Mouse (Mus musculus) mature B cell (primary cell): ENCODE results near the gene Hist1h3g.

ENCODE experiments used
- in situ Hi-C: fragments of 300-500 bp; cut with MboI; formaldehyde crosslinking; loops from 2 replicates; pipeline ENCODE4 v1.14.3; 2019

Gene Hist1h3g

DNA sequence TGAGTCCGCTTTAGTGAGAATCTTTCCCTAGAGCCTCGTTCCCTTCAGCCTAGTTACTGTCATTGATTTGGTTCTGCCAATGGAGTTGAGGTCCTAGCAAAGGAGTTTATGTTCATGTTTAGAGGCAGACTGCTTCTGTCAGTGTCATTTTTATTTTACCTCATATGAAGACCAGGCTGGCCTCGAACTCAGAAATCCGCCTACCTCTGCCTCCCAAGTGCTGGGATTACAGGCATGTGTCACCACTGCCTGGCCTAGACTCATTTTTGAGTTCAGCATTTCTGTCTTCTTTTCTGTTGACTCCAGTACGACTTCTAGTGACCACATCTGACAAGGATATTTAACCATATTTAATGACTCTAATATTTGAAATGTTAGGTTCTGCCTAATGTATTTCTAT, 19.9 kb upstream of the Hist1h3g start:
- in situ Hi-C loops, result loop anchor here (5.0 to 10.0 kb wide), 2 partner anchors 83 to 1570 kb away; partner anchors contain the start of gene Zfp184

GRCm38 (mm10) chr13:23515826-23516620, 19.2 kb upstream of the Hist1h3g start:
- in situ Hi-C loops, result loop anchor here (5.0 to 10.0 kb wide), 2 partner anchors 84 to 1571 kb away; partner anchors contain the start of gene Zfp184

GRCm38 (mm10) chr13:23516822-23517602, 18.2 kb upstream of the Hist1h3g start:
- in situ Hi-C loops, result loop anchor here (5.0 to 10.0 kb wide), 2 partner anchors 85 to 1572 kb away; partner anchors contain the start of gene Zfp184

DNA sequence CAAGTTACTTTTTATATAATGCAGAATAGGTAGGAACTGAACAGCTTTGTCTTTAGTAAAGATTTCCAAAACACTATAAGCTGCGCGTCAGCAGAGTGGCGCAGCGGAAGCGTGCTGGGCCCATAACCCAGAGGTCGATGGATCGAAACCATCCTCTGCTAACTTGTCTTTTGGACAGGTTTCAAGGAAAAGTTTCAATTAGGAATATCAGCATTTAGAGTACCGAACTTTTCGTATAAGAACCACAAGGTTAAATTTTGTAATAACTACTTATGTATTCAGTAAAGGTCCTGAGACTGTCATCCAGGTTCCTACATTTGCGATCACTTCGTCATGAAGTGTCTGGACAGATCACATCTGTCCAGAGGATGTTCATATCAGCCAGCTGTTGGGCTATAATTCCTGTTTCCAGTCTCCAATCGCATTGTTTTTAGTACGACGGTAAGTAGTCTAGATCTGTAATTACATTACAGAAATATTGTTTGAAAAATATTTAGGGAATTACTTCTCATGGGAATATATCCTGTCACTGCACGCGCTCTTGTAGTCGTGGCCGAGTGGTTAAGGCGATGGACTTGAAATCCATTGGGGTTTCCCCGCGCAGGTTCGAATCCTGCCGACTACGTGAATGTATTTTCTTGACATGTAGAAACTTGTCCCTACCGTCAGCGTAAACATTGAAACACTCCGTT, 17.5 kb upstream of the Hist1h3g start:
- in situ Hi-C loops, result loop anchor here (5.0 to 10.0 kb wide), 2 partner anchors 85 to 1573 kb away; partner anchors contain the start of gene Zfp184

DNA sequence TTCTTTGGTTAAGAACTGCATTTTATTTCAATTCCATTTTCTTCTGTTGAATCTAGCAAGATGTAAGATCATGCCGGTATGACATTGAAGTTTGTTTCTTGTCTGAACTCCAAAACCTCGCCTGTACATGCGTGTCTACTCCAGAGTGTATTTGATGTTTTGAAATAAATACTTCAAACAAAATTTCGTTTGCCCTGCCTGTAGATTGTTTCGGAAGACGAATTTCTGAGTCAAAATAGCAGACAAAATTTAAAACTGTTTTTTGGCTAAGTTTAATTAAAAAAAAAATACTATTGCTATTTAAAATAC, 17.0 kb upstream of the Hist1h3g start:
- in situ Hi-C loops, result loop anchor here (5.0 to 10.0 kb wide), 2 partner anchors 86 to 1573 kb away; partner anchors contain the start of gene Zfp184

DNA sequence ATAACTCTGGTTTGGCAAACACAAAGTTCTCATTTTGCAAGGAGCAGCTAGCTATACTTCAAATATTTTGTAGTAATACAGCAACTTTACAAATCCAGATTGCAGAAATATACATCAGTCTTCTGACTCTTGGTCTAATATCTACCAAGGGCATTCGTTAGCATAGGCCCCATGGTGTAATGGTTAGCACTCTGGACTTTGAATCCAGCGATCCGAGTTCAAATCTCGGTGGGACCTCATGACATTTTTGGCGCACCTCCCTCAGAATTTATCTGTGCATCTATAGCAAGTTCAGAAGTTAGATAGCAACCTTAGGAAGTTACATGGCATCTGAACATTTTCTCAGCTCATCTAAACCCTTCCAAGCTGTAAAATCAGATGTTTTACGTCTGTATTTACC, 16.3 kb upstream of the Hist1h3g start:
- in situ Hi-C loops, result loop anchor here (5.0 to 10.0 kb wide), 2 partner anchors 87 to 1574 kb away; partner anchors contain the start of gene Zfp184

DNA sequence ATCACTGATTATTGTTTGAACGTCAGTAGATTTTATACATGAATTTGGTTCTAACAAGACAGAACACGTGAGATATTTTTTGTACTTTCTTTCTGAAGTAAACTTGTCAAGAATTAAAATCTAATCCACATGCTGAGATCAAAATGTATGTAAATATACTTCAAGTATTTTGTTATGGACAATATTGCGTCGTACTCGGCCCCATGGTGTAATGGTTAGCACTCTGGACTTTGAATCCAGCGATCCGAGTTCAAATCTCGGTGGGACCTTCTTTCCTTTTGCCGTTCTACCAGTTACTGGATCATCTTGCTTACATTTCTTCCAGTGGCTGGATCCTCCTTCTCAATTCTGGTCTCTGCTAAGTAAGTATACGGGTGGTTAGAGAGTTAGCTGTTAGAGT, 15.8 kb upstream of the Hist1h3g start:
- in situ Hi-C loops, result loop anchor here (5.0 to 10.0 kb wide), 2 partner anchors 87 to 1575 kb away; partner anchors contain the start of gene Zfp184

DNA sequence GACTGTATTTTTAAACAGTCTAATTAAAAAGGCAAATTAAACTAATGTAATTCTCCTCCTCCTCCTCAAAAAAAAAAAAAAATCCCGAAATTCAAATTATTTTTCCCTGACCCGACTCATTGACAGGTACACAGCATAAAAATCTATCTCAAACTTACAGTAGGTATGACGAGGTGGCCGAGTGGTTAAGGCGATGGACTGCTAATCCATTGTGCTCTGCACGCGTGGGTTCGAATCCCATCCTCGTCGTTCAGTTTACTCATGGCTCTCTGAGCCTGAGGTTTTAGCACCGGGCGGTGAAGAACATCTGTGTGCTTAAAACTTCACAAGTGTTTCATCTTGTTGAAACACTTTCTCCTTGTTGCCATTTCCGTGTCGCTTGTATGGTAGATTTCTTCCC, 13.5 kb upstream of the Hist1h3g start:
- in situ Hi-C loops, result loop anchor here (5.0 kb wide), 1 partner anchor 1479 kb away; the partner anchor contains the start of genes Hist1h2ag, Hist1h2bj and Hist1h4i

- in situ Hi-C loops, result loop anchor here (5.0 kb wide), 1 partner anchor 1482 kb away; the partner anchor contains the start of genes Hist1h2ag, Hist1h2bj and Hist1h4i
These were observed 11.2 kb upstream of the Hist1h3g start for GRCm38 (mm10) chr13:23523976-23524375.

DNA sequence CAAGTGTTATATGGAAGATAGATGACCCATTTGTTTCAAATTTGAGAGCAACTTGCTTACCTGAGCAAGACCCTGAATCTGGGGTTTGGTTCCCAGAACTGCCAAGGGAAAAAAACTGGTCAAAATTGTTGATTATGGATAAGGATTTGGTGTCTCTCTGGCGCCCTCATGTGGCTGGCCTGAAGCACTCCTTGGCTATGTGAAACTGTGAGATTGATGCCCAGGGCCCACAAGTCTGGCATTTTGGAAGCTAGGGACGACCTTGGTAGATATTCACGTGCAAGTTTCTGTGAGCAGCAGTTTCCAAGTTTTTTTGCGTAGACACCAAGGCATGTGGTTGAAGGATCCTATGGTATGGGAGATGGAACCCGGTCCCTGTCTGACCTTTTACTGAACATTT, 10.6 kb upstream of the Hist1h3g start:
- in situ Hi-C loops, result loop anchor here (5.0 kb wide), 1 partner anchor 1482 kb away; the partner anchor contains the start of genes Hist1h2ag, Hist1h2bj and Hist1h4i

GRCm38 (mm10) chr13:23525901-23526300, 9.3 kb upstream of the Hist1h3g start:
- in situ Hi-C loops, result no loop called here

- in situ Hi-C loops, result no loop called here
These were observed 8.9 kb upstream of the Hist1h3g start for GRCm38 (mm10) chr13:23526312-23526711.

GRCm38 (mm10) chr13:23529005-23529404, 6.2 kb upstream of the Hist1h3g start:
- in situ Hi-C loops, result no loop called here

- in situ Hi-C loops, result loop anchor here (5.0 kb wide), 1 partner anchor 38 kb away; no protein-coding TSS in a partner anchor
These were observed 5.6 kb upstream of the Hist1h3g start for GRCm38 (mm10) chr13:23529480-23530165.

DNA sequence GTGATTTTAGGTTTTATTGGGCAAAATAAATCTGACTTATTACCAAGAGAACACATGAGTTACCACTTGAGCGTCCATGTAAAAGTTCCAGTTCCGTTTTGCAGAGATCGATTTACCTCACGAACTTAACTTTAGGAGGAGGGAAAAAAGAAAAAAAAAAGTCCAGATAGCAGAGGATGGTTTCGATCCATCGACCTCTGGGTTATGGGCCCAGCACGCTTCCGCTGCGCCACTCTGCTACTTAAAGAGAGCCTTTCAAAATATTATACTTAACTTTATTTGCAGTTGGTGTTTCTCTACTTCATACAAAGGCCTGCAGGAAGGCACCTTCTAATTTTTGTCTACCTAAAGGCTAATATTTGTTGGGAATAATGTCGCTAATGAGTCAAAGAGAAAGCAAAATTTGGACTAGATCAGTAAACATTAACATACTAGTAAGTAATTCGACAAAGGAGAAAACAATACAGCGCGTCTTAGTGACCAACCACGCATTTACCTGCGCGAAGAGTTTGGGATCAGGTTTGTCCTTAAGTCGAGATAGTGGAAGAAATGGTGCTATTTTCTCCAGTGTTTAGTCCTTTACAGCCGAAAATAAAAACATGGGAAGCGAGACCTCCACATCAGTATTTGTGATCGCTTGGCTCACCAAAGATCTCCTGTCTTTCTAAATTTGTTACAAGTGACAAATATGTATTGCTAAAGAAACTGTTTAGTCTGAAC, 4.9 kb upstream of the Hist1h3g start:
- in situ Hi-C loops, result loop anchor here (5.0 kb wide), 1 partner anchor 37 kb away; no protein-coding TSS in a partner anchor

GRCm38 (mm10) chr13:23530901-23531875, 4.0 kb upstream of the Hist1h3g start, which contains the start of gene Hist1h4h:
Hist1h4h (plus strand) TSS chr13:23531050.
- in situ Hi-C loops, result loop anchor here (5.0 kb wide), 1 partner anchor 36 kb away; no protein-coding TSS in a partner anchor

- in situ Hi-C loops, result loop anchor here (5.0 kb wide), 1 partner anchor 35 kb away; no protein-coding TSS in a partner anchor
These were observed 2.8 kb upstream of the Hist1h3g start for GRCm38 (mm10) chr13:23532262-23533075.
